ENCODE assay signal across 17 mouse cellular contexts in the genomic region with DNA sequence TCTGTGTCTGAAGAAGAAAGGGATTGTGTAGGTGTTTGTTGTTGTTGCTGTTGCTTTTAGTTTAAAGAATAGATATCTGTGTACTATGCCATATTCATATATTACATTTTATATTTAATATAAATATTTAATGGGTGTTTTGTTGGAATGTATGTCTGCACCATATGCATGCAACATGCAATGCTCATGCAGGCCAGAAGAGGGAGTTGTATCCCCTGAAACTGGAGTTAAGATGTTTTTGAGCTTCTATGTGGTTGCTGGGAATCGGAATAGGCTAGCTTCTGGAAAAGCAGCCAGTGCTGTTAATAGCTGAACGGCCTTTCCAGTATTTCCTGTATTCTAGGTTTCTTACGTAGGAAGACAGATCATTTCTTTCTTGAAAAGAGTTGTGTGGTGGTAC. TPM values are rescaled to one million over a fixed set of nuclear protein-coding genes. Genes with fewer than 3 reads are reported as not detected.
DNase-seq lines count a peak whose midpoint lies in the region; ATAC-seq and TF ChIP-seq lines count a peak whose summit lies in the region.
"Had no signal": no experiment of that assay in that cellular context is flagged by ENCODE, and none has a peak within 500 bp of the region (broad histone marks: within the 10 kb centered on the region; RNA-seq: fewer than 3 reads in every experiment).

No protein-coding gene starts in this region.

- peak; percentile 12 for TF ChIP-seq RAD21 in CH12.LX (IDR thresholded peaks at IDR 0.05; ENCODE audit: low read depth, low read length)

- H3K79me2 ChIP-seq in heart, adult 2 months (replicated peaks; ENCODE audit: control insufficient read depth, insufficient read depth, low read length) = peaks cover 9% of the 10 kb centered on the region
- H3K79me2 ChIP-seq in CH12.LX (replicated peaks; ENCODE audit: control insufficient read depth, extremely low read depth, insufficient read depth, poor library complexity, severe bottlenecking) = no peaks in the 10 kb centered on the region

- no peak overlapping the region for H3K4me2 ChIP-seq in liver, embryonic 14.5 days (ENCODE audit: low read depth)
- H3K4me2 ChIP-seq in CH12.LX (ENCODE audit: insufficient read depth, low read depth, poor library complexity, severe bottlenecking) = no peak overlapping the region
- H3K4me2 ChIP-seq: forebrain, embryonic 13.5 days; heart, embryonic 15.5 days; hindbrain, embryonic 13.5 days had no signal

- intact Hi-C loops in heart, adult 2 months (cut with DNase I) = no loop called here
- intact Hi-C loops in heart, postnatal 25 days (cut with DNase I) = no loop called here

- TF ChIP-seq CTCF in heart, adult 2 months (IDR thresholded peaks at IDR 0.05) = peak; percentile 67
- TF ChIP-seq CTCF in liver, embryonic 14.5 days (IDR thresholded peaks at IDR 0.05; ENCODE audit: low read depth) = peak; percentile 35; the same call in 1 of the 2 replicates
- peak; percentile 40 to 47 for TF ChIP-seq CTCF in CH12.LX (conservative IDR thresholded peaks at IDR 0.05 in 1 of 2, IDR thresholded peaks at IDR 0.05 in 1 of 2; ENCODE audit: low read depth in 2 of 2, low read length in 2 of 2)

- 79% methylated on average over 3 of the region's 3 CpGs for WGBS in heart, adult 2 months
- WGBS in liver, embryonic 14.5 days (ENCODE audit: insufficient replicate concordance) = 74% methylated on average over 3 of the region's 3 CpGs

- H3K9ac ChIP-seq in heart, adult 2 months (ENCODE audit: low read depth, low read length) = no peak overlapping the region
- no peak overlapping the region for H3K9ac ChIP-seq in liver, embryonic 14.5 days (replicated peaks)
- H3K9ac ChIP-seq in CH12.LX (ENCODE audit: insufficient read depth, low read depth) = no peak overlapping the region
- H3K9ac ChIP-seq: forebrain, embryonic 13.5 days; heart, embryonic 15.5 days; hindbrain, embryonic 13.5 days had no signal

- H3K27me3 ChIP-seq in heart, adult 2 months (ENCODE audit: control insufficient read depth, insufficient read depth, low read length) = no peaks in the 10 kb centered on the region
- no peaks in the 10 kb centered on the region for H3K27me3 ChIP-seq in liver, embryonic 14.5 days (ENCODE audit: control insufficient read depth, insufficient read depth, low read length)
- H3K27me3 ChIP-seq in CH12.LX (replicated peaks) = no peaks in the 10 kb centered on the region
- H3K27me3 ChIP-seq: forebrain, embryonic 13.5 days; heart, embryonic 15.5 days; hindbrain, embryonic 13.5 days had no signal

- peaks cover 29% of the 10 kb centered on the region for H3K36me3 ChIP-seq in heart, adult 2 months (ENCODE audit: control insufficient read depth, insufficient read depth, low read length)
- peaks cover 11% of the 10 kb centered on the region for H3K36me3 ChIP-seq in liver, embryonic 14.5 days (replicated peaks; ENCODE audit: control insufficient read depth, insufficient read depth, low read depth)
- peaks cover 15 to 51% of the 10 kb centered on the region in 2 experiments for H3K36me3 ChIP-seq in CH12.LX (replicated peaks in 1 of 2; ENCODE audit: control insufficient read depth in 1 of 2, insufficient read depth in 1 of 2, low read length in 1 of 2)

- no peak for DNase-seq in heart, adult 2 months
- no peak for DNase-seq in heart, postnatal 25 days (ENCODE audit: low spot score)
- DNase-seq in liver, embryonic 14.5 days (ENCODE audit: low read depth in 3 of 3, low spot score in 3 of 3) = no peak
- DNase-seq in liver = no peak
- no peak for DNase-seq in CH12.LX (ENCODE audit: extremely low read depth)
- DNase-seq in ZHBTc4 (ENCODE audit: low read depth, low spot score) = peak; percentile 57
- DNase-seq in frontal cortex, adult 2 months (ENCODE audit: extremely low spot score in 1 of 2, low spot score in 1 of 2) = no peak
- DNase-seq: cerebellum, postnatal 10 days; kidney, adult 2 months; kidney, postnatal 36 days; lung, postnatal 10 days; spleen, adult 18-20 months; thymus, postnatal 14 days had no signal

- H3K27ac ChIP-seq in heart, adult 2 months = no peak overlapping the region
- no peak overlapping the region for H3K27ac ChIP-seq in liver, embryonic 14.5 days
- no peak overlapping the region for H3K27ac ChIP-seq in CH12.LX (ENCODE audit: insufficient read depth, low read depth)
- H3K27ac ChIP-seq: forebrain, embryonic 13.5 days; heart, embryonic 15.5 days; hindbrain, embryonic 13.5 days had no signal

- no peak for TF ChIP-seq POLR2A in heart, adult 2 months (IDR thresholded peaks at IDR 0.05; ENCODE audit: insufficient read depth, low read depth, low read length)
- no peak for TF ChIP-seq POLR2A in CH12.LX (IDR thresholded peaks at IDR 0.05; ENCODE audit: low read depth, low read length)

- no peaks in the 10 kb centered on the region for H3K9me3 ChIP-seq in liver, embryonic 14.5 days (ENCODE audit: control insufficient read depth, low read length)
- H3K9me3 ChIP-seq in CH12.LX (replicated peaks; ENCODE audit: low read length) = no peaks in the 10 kb centered on the region
- H3K9me3 ChIP-seq: forebrain, embryonic 13.5 days; heart, embryonic 15.5 days; hindbrain, embryonic 13.5 days had no signal

- TF ChIP-seq EP300 in heart, adult 2 months (IDR thresholded peaks at IDR 0.05; ENCODE audit: insufficient read depth, low read depth, low read length) = no peak
- TF ChIP-seq EP300 in liver, embryonic 14.5 days (IDR thresholded peaks at IDR 0.05; ENCODE audit: low read depth) = no peak
- TF ChIP-seq EP300 in CH12.LX (IDR thresholded peaks at IDR 0.05; ENCODE audit: low read length) = no peak

- peaks cover 9% of the 10 kb centered on the region for H3K4me1 ChIP-seq in heart, adult 2 months (ENCODE audit: control insufficient read depth, insufficient read depth, low read length)
- H3K4me1 ChIP-seq in liver, embryonic 14.5 days (replicated peaks; ENCODE audit: control insufficient read depth in 2 of 2, insufficient read depth in 2 of 2, low read length in 1 of 2) = no peaks in the 10 kb centered on the region; a peak in 1 of 4 replicates
- peaks cover 0 to 5% of the 10 kb centered on the region in 2 experiments; a peak in 1 of 4 replicates for H3K4me1 ChIP-seq in CH12.LX (ENCODE audit: control insufficient read depth in 1 of 2, insufficient read depth in 2 of 2)
- H3K4me1 ChIP-seq: forebrain, embryonic 13.5 days had no signal

- no peak overlapping the region for H3K4me3 ChIP-seq in heart, adult 2 months
- H3K4me3 ChIP-seq in liver, embryonic 14.5 days (ENCODE audit: insufficient read depth in 1 of 2, low read depth in 2 of 2, low read length in 2 of 2) = no peak overlapping the region
- no peak overlapping the region for H3K4me3 ChIP-seq in CH12.LX (replicated peaks in 1 of 3; ENCODE audit: low read depth in 2 of 3, low read length in 2 of 3, poor library complexity in 1 of 3)
- H3K4me3 ChIP-seq: forebrain, embryonic 13.5 days; heart, embryonic 15.5 days; hindbrain, embryonic 13.5 days had no signal

- dilution Hi-C loops in CH12.LX (cut with MboI; ENCODE audit: extremely low pct_ligation_motif_present, extremely low pct_unique_long_range_greater_than_20kb, low sequenced_read_pairs) = no loop called here

- ATAC-seq in liver, embryonic 14.5 days (ENCODE audit: insufficient read depth) = no peak
- ATAC-seq in inflammation-experienced regulatory T-cells, adult 6 months = no peak
- ATAC-seq: forebrain, embryonic 13.5 days had no signal

- in situ Hi-C loops in CH12.LX (cut with MboI; ENCODE audit: low pct_ligation_motif_present, low pct_unique_long_range_greater_than_20kb, low sequenced_read_pairs) = no loop called here

TF ChIP-seq in CH12.LX, 34 proteins besides CTCF, POLR2A, EP300 and RAD21:
- TF ChIP-seq MAX (IDR thresholded peaks at IDR 0.05; ENCODE audit: low read length) = no peak
- peak; percentile 11; the same call in 1 of the 2 replicates for TF ChIP-seq SMC3 (IDR thresholded peaks at IDR 0.05; ENCODE audit: low read depth, low read length)

RNA-seq across cellular contexts. Expression of a gene that starts 28.3 kb away (rescaled TPM):
- total RNA-seq in heart, adult 2 months (2021) = 10 to 100 TPM; 36.5 to 42.1 TPM
- 20.5 and 34.6 TPM in 2 replicates for polyA plus RNA-seq in heart, adult 2 months (2012; rRNA removed)
- 10 to 100 TPM; 30.1 to 32.3 TPM for total RNA-seq in heart, postnatal 25 days (2021)
- polyA plus RNA-seq in liver, embryonic 14.5 days (2012; rRNA removed) = 4.2 and 4.5 TPM in 2 replicates
- 2.6 and 2.8 TPM in 2 replicates for polyA plus RNA-seq in liver, embryonic 14.5 days (2014; fragmentation: Nextera tagmentation; extraction: Ambion mirVana)
- total RNA-seq in CH12.LX (2012; rRNA removed) (4.8 and 5.7 TPM in 2 replicates), CH12.LX (2014; rRNA removed) (6.3 and 6.6 TPM in 2 replicates)
- polyA plus RNA-seq in CH12.LX (2012; ENCODE audit: insufficient read length, low read depth) = 6.8 and 9.4 TPM in 2 replicates
- 39.6 and 41.1 TPM in 2 replicates for polyA plus RNA-seq in frontal cortex, adult 2 months (2012; rRNA removed)
- 1 to 10 TPM; 5.4 to 9.2 (median 7.6) TPM for polyA plus RNA-seq in inflammation-experienced regulatory T-cells, adult 6 months (2017; shearing (Covaris generic))
